Mouse (Mus musculus): ENCODE results near the gene Tas2r135. TPM values are rescaled to one million over a fixed set of nuclear protein-coding genes. Genes with fewer than 3 reads are reported as not detected.

The Tas2r135 gene
- polyA plus RNA-seq, 1 experiment from 2014 or later = not detected

GRCm38 (mm10) chr6:42364066-42364465, 41.2 kb upstream of the Tas2r135 start:
- H3K4me3 ChIP-seq = no peak overlapping the region

GRCm38 (mm10) chr6:42364607-42365006, 40.6 kb upstream of the Tas2r135 start:
- H3K4me1 ChIP-seq = no peaks in the 10 kb centered on the region
- no peak overlapping the region for H3K9ac ChIP-seq
- ATAC-seq (replicated peaks) = no peak
- no peak overlapping the region for H3K27ac ChIP-seq
- no peak overlapping the region for H3K4me3 ChIP-seq
- H3K9me3 ChIP-seq = no peaks in the 10 kb centered on the region
- no peak overlapping the region for H3K4me2 ChIP-seq
- no peaks in the 10 kb centered on the region for H3K36me3 ChIP-seq (replicated peaks)
- H3K27me3 ChIP-seq (replicated peaks) = no peaks in the 10 kb centered on the region
- 93% methylated on average over 15 of the region's 15 CpGs for WGBS

More at GRCm38 (mm10) chr6:42364066-42364465, 41.2 kb upstream of the Tas2r135 start:
- Histone ChIP-seq H3K4me1 (no peaks in the 10 kb centered on the region), H3K9me3 (no peaks in the 10 kb centered on the region), H3K27ac (no peak overlapping the region), H3K36me3 (replicated peaks) (0 out of 2 replicates have a peak, but pooled peaks cover 3% of the 10 kb centered on the region), H3K4me2 (no peak overlapping the region), H3K27me3 (replicated peaks) (no peaks in the 10 kb centered on the region), H3K9ac (no peak overlapping the region)
- 85% methylated on average over 4 of the region's 4 CpGs for WGBS
- no peak for ATAC-seq (replicated peaks)

- Histone ChIP-seq H3K4me1 (no peaks in the 10 kb centered on the region), H3K36me3 (replicated peaks) (no peaks in the 10 kb centered on the region), H3K4me2 (no peak overlapping the region), H3K27me3 (replicated peaks) (no peaks in the 10 kb centered on the region), H3K4me3 (no peak overlapping the region), H3K9me3 (no peaks in the 10 kb centered on the region), H3K9ac (no peak overlapping the region), H3K27ac (no peak overlapping the region)
- 95% methylated on average over 6 of the region's 6 CpGs for WGBS
- no peak for ATAC-seq (replicated peaks)
Measured at GRCm38 (mm10) chr6:42365215-42365614, 40.0 kb upstream of the Tas2r135 start.

GRCm38 (mm10) chr6:42369870-42370269, 35.4 kb upstream of the Tas2r135 start:
- 0 out of 2 replicates have a peak, but pooled peaks cover 7% of the 10 kb centered on the region for H3K27me3 ChIP-seq (replicated peaks)
- WGBS = 11% methylated on average over 3 of the region's 3 CpGs
- no peak overlapping the region for H3K27ac ChIP-seq
- no peak overlapping the region for H3K4me2 ChIP-seq
- H3K4me3 ChIP-seq = no peak overlapping the region
- H3K9ac ChIP-seq = no peak overlapping the region
- H3K36me3 ChIP-seq (replicated peaks) = no peaks in the 10 kb centered on the region
- ATAC-seq (replicated peaks) = no peak
- no peaks in the 10 kb centered on the region for H3K9me3 ChIP-seq
- H3K4me1 ChIP-seq = peaks cover 14% of the 10 kb centered on the region

- Histone ChIP-seq H3K4me2 (no peak overlapping the region), H3K9me3 (no peaks in the 10 kb centered on the region), H3K27ac (no peak overlapping the region), H3K4me1 (peaks cover 14% of the 10 kb centered on the region), H3K4me3 (no peak overlapping the region), H3K9ac (no peak overlapping the region), H3K27me3 (replicated peaks) (0 out of 2 replicates have a peak, but pooled peaks cover 7% of the 10 kb centered on the region), H3K36me3 (replicated peaks) (no peaks in the 10 kb centered on the region)
- 36% methylated on average over 4 of the region's 4 CpGs for WGBS
- no peak for ATAC-seq (replicated peaks)
Measured at GRCm38 (mm10) chr6:42370630-42371363, 34.4 kb upstream of the Tas2r135 start.

GRCm38 (mm10) chr6:42372001-42372400, 33.2 kb upstream of the Tas2r135 start:
- ATAC-seq (replicated peaks) = peak; percentile 8; the same call in 1 of the 2 replicates
- Histone ChIP-seq H3K27ac (no peak overlapping the region), H3K36me3 (replicated peaks) (no peaks in the 10 kb centered on the region), H3K9ac (no peak overlapping the region), H3K9me3 (no peaks in the 10 kb centered on the region), H3K27me3 (replicated peaks) (0 out of 2 replicates have a peak, but pooled peaks cover 7% of the 10 kb centered on the region), H3K4me3 (no peak overlapping the region), H3K4me1 (peaks cover 14% of the 10 kb centered on the region), H3K4me2 (no peak overlapping the region)
- 6% methylated on average over 3 of the region's 3 CpGs for WGBS

GRCm38 (mm10) chr6:42372421-42372815, 32.8 kb upstream of the Tas2r135 start:
- peak; percentile 46 for ATAC-seq (replicated peaks)
- 22% methylated on average over 9 of the region's 9 CpGs for WGBS

GRCm38 (mm10) chr6:42372816-42373547, 32.3 kb upstream of the Tas2r135 start, which contains the start of gene Epha1:
Epha1 (minus strand) TSS chr6:42373268.
- Histone ChIP-seq H3K27me3 (replicated peaks) (0 out of 2 replicates have a peak, but pooled peaks cover 7% of the 10 kb centered on the region), H3K9ac (peak within 1 kb of the TSS; percentile 48), H3K36me3 (replicated peaks) (no peaks in the 10 kb centered on the region), H3K4me3 (peak within 1 kb of the TSS; percentile 51), H3K27ac (no peak within 1 kb of the TSS), H3K4me2 (peak within 1 kb of the TSS; percentile 99), H3K9me3 (no peaks in the 10 kb centered on the region), H3K4me1 (peaks cover 14% of the 10 kb centered on the region)
- ATAC-seq (replicated peaks) = peak; percentile 83
- under 1% methylated on average over 36 of the region's 36 CpGs for WGBS

More at GRCm38 (mm10) chr6:42372421-42372815, 32.8 kb upstream of the Tas2r135 start:
- H3K27ac ChIP-seq = no peak overlapping the region
- H3K4me2 ChIP-seq = peak overlapping the region; percentile 99
- H3K4me1 ChIP-seq = peaks cover 14% of the 10 kb centered on the region
- no peaks in the 10 kb centered on the region for H3K9me3 ChIP-seq
- H3K4me3 ChIP-seq = peak overlapping the region; percentile 51; the same call in 1 of the 2 replicates
- 0 out of 2 replicates have a peak, but pooled peaks cover 7% of the 10 kb centered on the region for H3K27me3 ChIP-seq (replicated peaks)
- no peaks in the 10 kb centered on the region for H3K36me3 ChIP-seq (replicated peaks)
- H3K9ac ChIP-seq = no peak overlapping the region

- Histone ChIP-seq H3K9ac (0 out of 2 replicates have a peak overlapping the region, but pooled peaks have one; percentile 48), H3K4me2 (peak overlapping the region; percentile 99), H3K4me3 (peak overlapping the region; percentile 51), H3K27me3 (replicated peaks) (peaks cover 7% of the 10 kb centered on the region; the same call in 1 of the 2 replicates), H3K36me3 (replicated peaks) (no peaks in the 10 kb centered on the region), H3K27ac (no peak overlapping the region), H3K9me3 (no peaks in the 10 kb centered on the region), H3K4me1 (peaks cover 14% of the 10 kb centered on the region)
- peak; percentile 32 for ATAC-seq (replicated peaks)
- WGBS = 40% methylated on average over 7 of the region's 7 CpGs
Measured at GRCm38 (mm10) chr6:42373669-42374430, 31.4 kb upstream of the Tas2r135 start.

GRCm38 (mm10) chr6:42374701-42375100, 30.5 kb upstream of the Tas2r135 start:
- H3K4me3 ChIP-seq = no peak overlapping the region
- WGBS = 80% methylated on average over 4 of the region's 4 CpGs

GRCm38 (mm10) chr6:42375131-42375530, 30.1 kb upstream of the Tas2r135 start:
- Histone ChIP-seq H3K27me3 (replicated peaks) (peaks cover 7% of the 10 kb centered on the region), H3K36me3 (replicated peaks) (no peaks in the 10 kb centered on the region), H3K9me3 (no peaks in the 10 kb centered on the region), H3K27ac (no peak overlapping the region), H3K4me3 (no peak overlapping the region), H3K4me2 (no peak overlapping the region), H3K4me1 (peaks cover 14% of the 10 kb centered on the region), H3K9ac (no peak overlapping the region)
- 83% methylated on average over 2 of the region's 2 CpGs for WGBS
- no peak for ATAC-seq (replicated peaks)

More at GRCm38 (mm10) chr6:42374701-42375100, 30.5 kb upstream of the Tas2r135 start:
- no peak for ATAC-seq (replicated peaks)
- H3K27ac ChIP-seq = no peak overlapping the region
- H3K36me3 ChIP-seq (replicated peaks) = no peaks in the 10 kb centered on the region
- H3K4me2 ChIP-seq = no peak overlapping the region
- H3K4me1 ChIP-seq = peaks cover 14% of the 10 kb centered on the region
- no peaks in the 10 kb centered on the region for H3K9me3 ChIP-seq
- no peak overlapping the region for H3K9ac ChIP-seq
- peaks cover 7% of the 10 kb centered on the region for H3K27me3 ChIP-seq (replicated peaks)

Measured in midbrain, embryonic 15.5 days (tissue).